Mouse (Mus musculus) C2C12 (cell line): ENCODE data around the gene Abcc4.

Experiments used
- CTCF ChIP-seq: IDR thresholded peaks from one replicate; pipeline ENCODE4 v1.5.1; 2011; ENCODE audit not compliant: control insufficient read depth, insufficient read depth, insufficient read length
- USF1 ChIP-seq: IDR thresholded peaks from one replicate; pipeline ENCODE4 v1.6.1; 2011; ENCODE audit warnings: low read depth, mild to moderate bottlenecking, control low read depth, moderate library complexity

GRCm38 (mm10) chr14:118531539-118531938 is 174.5 kb downstream of the Abcc4 start:
- TF ChIP-seq CTCF (no peak), USF1 (no peak)
